Mouse (Mus musculus) urinary bladder, postnatal 4 days (tissue): Measurements from ENCODE around the gene Pfdn4.
"Not testable (repeated sequence)": the region's sequence is repeated elsewhere in the genome, so short reads cannot be mapped to it uniquely, and the experiment has no call there.

Experiments used
- DNase-seq, 2 experiments: peaks; one replicate each; pipeline ENCODE4 v3.0.0; 2021 to 2022; ENCODE audit warnings: low spot score in 2 of 2

Pfdn4 gene

GRCm38 (mm10) chr2:170496154-170496930 is at the start of gene Pfdn4:
TSS of gene Pfdn4 (plus strand) at chr2:170496428.
- DNase-seq: no peak

GRCm38 (mm10) chr2:170446843-170447383 is 49.3 kb upstream of the Pfdn4 start:
- DNase-seq: no peak

- no peak for DNase-seq
These were observed 48.6 kb upstream of the Pfdn4 start for GRCm38 (mm10) chr2:170447651-170448050.

GRCm38 (mm10) chr2:170450933-170451332 is 45.3 kb upstream of the Pfdn4 start:
- peak; percentile 64 to 82 for DNase-seq

- not testable (repeated sequence) for DNase-seq
These were observed 42.4 kb upstream of the Pfdn4 start for GRCm38 (mm10) chr2:170453809-170454208.

- no peak for DNase-seq
These were observed 37.0 kb upstream of the Pfdn4 start for GRCm38 (mm10) chr2:170459183-170459582.

- no peak for DNase-seq
These were observed 36.4 kb upstream of the Pfdn4 start for GRCm38 (mm10) chr2:170459805-170460204.

GRCm38 (mm10) chr2:170461652-170462051 is 34.6 kb upstream of the Pfdn4 start:
- no peak for DNase-seq

- DNase-seq: no peak
These were observed 31.4 kb upstream of the Pfdn4 start for GRCm38 (mm10) chr2:170464817-170465216.

- DNase-seq: no peak
These were observed 28.2 kb upstream of the Pfdn4 start for GRCm38 (mm10) chr2:170468009-170468408.

GRCm38 (mm10) chr2:170469616-170470308 is 26.5 kb upstream of the Pfdn4 start:
- no peak for DNase-seq

GRCm38 (mm10) chr2:170470591-170470990 is 25.6 kb upstream of the Pfdn4 start:
- no peak for DNase-seq

- no peak for DNase-seq
These were observed 22.1 kb upstream of the Pfdn4 start for GRCm38 (mm10) chr2:170474125-170474524.

- no peak for DNase-seq
These were observed 21.1 kb upstream of the Pfdn4 start for GRCm38 (mm10) chr2:170475164-170475563.

GRCm38 (mm10) chr2:170476215-170476614 is 20.0 kb upstream of the Pfdn4 start:
- no peak for DNase-seq

GRCm38 (mm10) chr2:170476643-170477042 is 19.6 kb upstream of the Pfdn4 start:
- no peak for DNase-seq

- DNase-seq: no peak
These were observed 14.1 kb upstream of the Pfdn4 start for GRCm38 (mm10) chr2:170482019-170482540.

- DNase-seq: no peak
These were observed 12.3 kb upstream of the Pfdn4 start for GRCm38 (mm10) chr2:170483914-170484313.

- no peak for DNase-seq
These were observed 9.0 kb upstream of the Pfdn4 start for GRCm38 (mm10) chr2:170487202-170487601.

GRCm38 (mm10) chr2:170487890-170488502 is 8.2 kb upstream of the Pfdn4 start:
- DNase-seq: no peak

GRCm38 (mm10) chr2:170494784-170495710 is 1.2 kb upstream of the Pfdn4 start:
- no peak for DNase-seq
